8 mouse cellular contexts compared by ENCODE assay signal in genomic region chr11:96035133-96035532, GRCm38 (mm10). TPM values are rescaled to one million over a fixed set of nuclear protein-coding genes. Genes with fewer than 3 reads are reported as not detected.
DNase-seq lines count a peak whose midpoint lies in the region; ATAC-seq and TF ChIP-seq lines count a peak whose summit lies in the region.

No protein-coding gene starts in this region.

- H3K4me3 ChIP-seq in kidney, postnatal 0 days (replicated peaks; ENCODE audit: low read depth, low read length): peak overlapping the region; percentile 88
- H3K4me3 ChIP-seq in forebrain, embryonic 15.5 days: peak overlapping the region; percentile 81
- H3K4me3 ChIP-seq in liver, embryonic 16.5 days (ENCODE audit: low read depth, low read length): peak overlapping the region; percentile 95

- H3K4me1 ChIP-seq in kidney, postnatal 0 days (replicated peaks; ENCODE audit: insufficient read depth, low read length): no peaks in the 10 kb centered on the region
- peaks cover 23% of the 10 kb centered on the region for H3K4me1 ChIP-seq in forebrain, embryonic 15.5 days
- H3K4me1 ChIP-seq in liver, embryonic 16.5 days (ENCODE audit: control insufficient read depth, low read depth, low read length): peaks cover 25% of the 10 kb centered on the region

- ATAC-seq in kidney, postnatal 0 days (replicated peaks; ENCODE audit: low FRiP score, low read depth): peak; percentile 17; the same call in 1 of the 2 replicates
- ATAC-seq in forebrain, embryonic 15.5 days (replicated peaks): no peak; the same call in 1 of the 2 replicates
- ATAC-seq in liver, embryonic 16.5 days (ENCODE audit: low read depth): peak; percentile 11; the same call in 1 of the 2 replicates

- H3K9ac ChIP-seq in kidney, postnatal 0 days (ENCODE audit: low read depth, low read length): peak overlapping the region; percentile 82
- H3K9ac ChIP-seq in forebrain, embryonic 15.5 days (replicated peaks): peak overlapping the region; percentile 75
- peak overlapping the region; percentile 87 for H3K9ac ChIP-seq in liver, embryonic 16.5 days (ENCODE audit: low read depth, low read length)

- WGBS in kidney, postnatal 0 days: 8% methylated on average over 6 of the region's 6 CpGs
- WGBS in forebrain, embryonic 15.5 days: 12% methylated on average over 6 of the region's 6 CpGs
- WGBS in liver, embryonic 16.5 days (ENCODE audit: insufficient replicate concordance): 6% methylated on average over 6 of the region's 6 CpGs

- no peak for DNase-seq in kidney, postnatal 0 days (ENCODE audit: low spot score)
- DNase-seq in kidney, postnatal 4 days: no peak
- peak; percentile 23 for DNase-seq in c-Kit-positive CD71-positive TER-119-positive erythroid progenitor cells, embryonic 14.5 days (ENCODE audit: low spot score)
- no peak for DNase-seq in spleen, postnatal 4 days (ENCODE audit: low spot score in 2 of 2)
- no peak for DNase-seq in thymus, postnatal 14 days
- DNase-seq in right cerebral cortex, postnatal 14 days: no peak

- 0 out of 2 replicates have a peak overlapping the region, but pooled peaks have one; percentile 58 for H3K27ac ChIP-seq in kidney, postnatal 0 days
- H3K27ac ChIP-seq in forebrain, embryonic 15.5 days (replicated peaks): peak overlapping the region; percentile 64
- peak overlapping the region; percentile 65 for H3K27ac ChIP-seq in liver, embryonic 16.5 days (ENCODE audit: low read length)

- H3K36me3 ChIP-seq in kidney, postnatal 0 days (ENCODE audit: insufficient read depth, low read length): peaks cover 6% of the 10 kb centered on the region; the same call in 1 of the 2 replicates
- peaks cover 7% of the 10 kb centered on the region for H3K36me3 ChIP-seq in forebrain, embryonic 15.5 days
- H3K36me3 ChIP-seq in liver, embryonic 16.5 days (ENCODE audit: control insufficient read depth, insufficient read depth): peaks cover 6% of the 10 kb centered on the region

- H3K27me3 ChIP-seq in kidney, postnatal 0 days (ENCODE audit: insufficient read depth, low read length): no peaks in the 10 kb centered on the region
- 0 out of 2 replicates have a peak, but pooled peaks cover 5% of the 10 kb centered on the region for H3K27me3 ChIP-seq in forebrain, embryonic 15.5 days
- no peaks in the 10 kb centered on the region for H3K27me3 ChIP-seq in liver, embryonic 16.5 days (ENCODE audit: control insufficient read depth, insufficient read depth, low read depth, low read length)

- H3K4me2 ChIP-seq in kidney, postnatal 0 days (ENCODE audit: low read length): peak overlapping the region; percentile 95
- peak overlapping the region; percentile 71 for H3K4me2 ChIP-seq in forebrain, embryonic 15.5 days (replicated peaks)
- peak overlapping the region; percentile 86 for H3K4me2 ChIP-seq in liver, embryonic 16.5 days (ENCODE audit: low read depth, low read length)

- no peaks in the 10 kb centered on the region for H3K9me3 ChIP-seq in kidney, postnatal 0 days (replicated peaks; ENCODE audit: low read length)
- H3K9me3 ChIP-seq in forebrain, embryonic 15.5 days: no peaks in the 10 kb centered on the region
- H3K9me3 ChIP-seq in liver, embryonic 16.5 days (replicated peaks; ENCODE audit: control insufficient read depth, low read length): no peaks in the 10 kb centered on the region

- TF ChIP-seq CTCF in kidney, postnatal 0 days (IDR thresholded peaks at IDR 0.05; ENCODE audit: low read depth): no peak

RNA-seq across cellular contexts. Expression of gene Snf8, which starts 0.4 kb away (rescaled TPM):
- 85.8 and 90.6 TPM in 2 replicates for polyA plus RNA-seq in kidney, postnatal 0 days (2015; fragmentation: Nextera tagmentation; extraction: Ambion mirVana)
- polyA plus RNA-seq in forebrain, embryonic 15.5 days (2015; fragmentation: Nextera tagmentation; extraction: Ambion mirVana): 136 and 142 TPM in 2 replicates
- 47.5 and 54.4 TPM in 2 replicates for polyA plus RNA-seq in liver, embryonic 16.5 days (2015; fragmentation: Nextera tagmentation; extraction: Ambion mirVana)

RNA-seq across cellular contexts. Expression of gene Gip, which starts 10.8 kb away (rescaled TPM):
- polyA plus RNA-seq in kidney, postnatal 0 days (2015; fragmentation: Nextera tagmentation; extraction: Ambion mirVana): not detected in 2 replicates
- polyA plus RNA-seq in forebrain, embryonic 15.5 days (2015; fragmentation: Nextera tagmentation; extraction: Ambion mirVana): not detected in 2 replicates
- polyA plus RNA-seq in liver, embryonic 16.5 days (2015; fragmentation: Nextera tagmentation; extraction: Ambion mirVana): 0.25 TPM in 1 of 2 replicates, not detected in the other

RNA-seq across cellular contexts. Expression of gene Igf2bp1, which starts 29.4 kb away (rescaled TPM):
- 14.9 and 20.5 TPM in 2 replicates for polyA plus RNA-seq in kidney, postnatal 0 days (2015; fragmentation: Nextera tagmentation; extraction: Ambion mirVana)
- 22.0 and 27.1 TPM in 2 replicates for polyA plus RNA-seq in forebrain, embryonic 15.5 days (2015; fragmentation: Nextera tagmentation; extraction: Ambion mirVana)
- 10.4 and 10.8 TPM in 2 replicates for polyA plus RNA-seq in liver, embryonic 16.5 days (2015; fragmentation: Nextera tagmentation; extraction: Ambion mirVana)

RNA-seq across cellular contexts. Expression of gene Ube2z, which starts 30.1 kb away (rescaled TPM):
- polyA plus RNA-seq in kidney, postnatal 0 days (2015; fragmentation: Nextera tagmentation; extraction: Ambion mirVana): 31.7 and 33.2 TPM in 2 replicates
- polyA plus RNA-seq in forebrain, embryonic 15.5 days (2015; fragmentation: Nextera tagmentation; extraction: Ambion mirVana): 35.1 and 37.2 TPM in 2 replicates
- polyA plus RNA-seq in liver, embryonic 16.5 days (2015; fragmentation: Nextera tagmentation; extraction: Ambion mirVana): 13.2 TPM in 2 replicates

RNA-seq across cellular contexts. Expression of gene Atp5g1, which starts 40.3 kb away (rescaled TPM):
- 1,356 and 1,385 TPM in 2 replicates for polyA plus RNA-seq in kidney, postnatal 0 days (2015; fragmentation: Nextera tagmentation; extraction: Ambion mirVana)
- polyA plus RNA-seq in forebrain, embryonic 15.5 days (2015; fragmentation: Nextera tagmentation; extraction: Ambion mirVana): 409 and 467 TPM in 2 replicates
- polyA plus RNA-seq in liver, embryonic 16.5 days (2015; fragmentation: Nextera tagmentation; extraction: Ambion mirVana): 471 and 479 TPM in 2 replicates
